Comparison of ENCODE assay signal across 13 mouse cellular contexts in genomic region chr3:89187197-89187596, GRCm38 (mm10). TPM values are rescaled to one million over a fixed set of nuclear protein-coding genes. Genes with fewer than 3 reads are reported as not detected.
DNase-seq lines count a peak whose midpoint lies in the region; ATAC-seq and TF ChIP-seq lines count a peak whose summit lies in the region.
"Had no signal": no experiment of that assay in that cellular context is flagged by ENCODE, and none has a peak within 500 bp of the region (broad histone marks: within the 10 kb centered on the region; RNA-seq: fewer than 3 reads in every experiment).

No protein-coding gene starts in this region.

- no peak overlapping the region for H3K4me2 ChIP-seq in forebrain, embryonic 13.5 days
- H3K4me2 ChIP-seq in forebrain, embryonic 16.5 days (ENCODE audit: low read length): no peak overlapping the region

- no peaks in the 10 kb centered on the region for H3K27me3 ChIP-seq in forebrain, embryonic 13.5 days
- H3K27me3 ChIP-seq in forebrain, embryonic 16.5 days (replicated peaks; ENCODE audit: control insufficient read depth, insufficient read depth, low read length): no peaks in the 10 kb centered on the region
- no peaks in the 10 kb centered on the region for H3K27me3 ChIP-seq in megakaryocyte, embryonic 14.5 days (replicated peaks)
- no peaks in the 10 kb centered on the region for H3K27me3 ChIP-seq in ES-Bruce4 (ENCODE audit: control insufficient read depth, insufficient read depth, low read length, poor library complexity, severe bottlenecking)
- H3K27me3 ChIP-seq in small intestine, adult 2 months (ENCODE audit: control insufficient read depth, insufficient read depth, low read length): no peaks in the 10 kb centered on the region
- H3K27me3 ChIP-seq: CH12.LX had no signal

- no peak for TF ChIP-seq POLR2A in ES-Bruce4 (IDR thresholded peaks at IDR 0.05; ENCODE audit: insufficient read depth, low read length)
- no peak for TF ChIP-seq POLR2A in small intestine, adult 2 months (IDR thresholded peaks at IDR 0.05; ENCODE audit: low read depth, low read length)

- no peaks in the 10 kb centered on the region for H3K9me3 ChIP-seq in forebrain, embryonic 13.5 days (replicated peaks)
- H3K9me3 ChIP-seq in forebrain, embryonic 16.5 days (ENCODE audit: control insufficient read depth, low read length): no peaks in the 10 kb centered on the region
- no peaks in the 10 kb centered on the region for H3K9me3 ChIP-seq in megakaryocyte, embryonic 14.5 days
- H3K9me3 ChIP-seq in ES-Bruce4 (replicated peaks; ENCODE audit: control insufficient read depth, insufficient read depth, low read length, poor library complexity, severe bottlenecking): no peaks in the 10 kb centered on the region

- no peak for TF ChIP-seq EP300 in ES-Bruce4 (IDR thresholded peaks at IDR 0.05; ENCODE audit: insufficient read depth, low read depth, low read length)

- H3K9ac ChIP-seq in forebrain, embryonic 13.5 days: peak overlapping the region; percentile 46; the same call in 1 of the 2 replicates
- H3K9ac ChIP-seq in forebrain, embryonic 16.5 days (replicated peaks; ENCODE audit: low read depth, low read length): no peak overlapping the region
- H3K9ac ChIP-seq in ES-Bruce4 (ENCODE audit: low read depth, poor library complexity, severe bottlenecking): peak overlapping the region; percentile 29

- no peak overlapping the region for H3K4me3 ChIP-seq in forebrain, embryonic 13.5 days
- no peak overlapping the region for H3K4me3 ChIP-seq in forebrain, embryonic 16.5 days (replicated peaks; ENCODE audit: low read length)
- H3K4me3 ChIP-seq in megakaryocyte, embryonic 14.5 days (replicated peaks): peak overlapping the region; percentile 50
- H3K4me3 ChIP-seq in ES-Bruce4 (ENCODE audit: low read depth, low read length): peak overlapping the region; percentile 31; the same call in 1 of the 2 replicates
- H3K4me3 ChIP-seq in small intestine, adult 2 months (ENCODE audit: low read depth, low read length): peak overlapping the region; percentile 43

- H3K27ac ChIP-seq in forebrain, embryonic 13.5 days: no peak overlapping the region
- H3K27ac ChIP-seq in forebrain, embryonic 16.5 days (ENCODE audit: low read length): no peak overlapping the region
- H3K27ac ChIP-seq in ES-Bruce4 (ENCODE audit: insufficient read depth, low read length): no peak overlapping the region
- H3K27ac ChIP-seq in small intestine, adult 2 months (ENCODE audit: insufficient read depth, low read depth, low read length): peak overlapping the region; percentile 61

- peaks cover 33% of the 10 kb centered on the region for H3K4me1 ChIP-seq in forebrain, embryonic 13.5 days
- peaks cover 17% of the 10 kb centered on the region for H3K4me1 ChIP-seq in forebrain, embryonic 16.5 days (replicated peaks; ENCODE audit: control insufficient read depth, insufficient read depth, low read length)
- H3K4me1 ChIP-seq in megakaryocyte, embryonic 14.5 days: peaks cover 78% of the 10 kb centered on the region
- H3K4me1 ChIP-seq in ES-Bruce4 (ENCODE audit: control insufficient read depth, insufficient read depth, low read length): peaks cover 2% of the 10 kb centered on the region
- H3K4me1 ChIP-seq in small intestine, adult 2 months (ENCODE audit: control insufficient read depth, insufficient read depth, insufficient read length, low read length): peaks cover 4% of the 10 kb centered on the region; the same call in 1 of the 2 replicates

- no peak for DNase-seq in frontal cortex, postnatal 14 days (ENCODE audit: low spot score in 2 of 2)
- no peak for DNase-seq in layer of hippocampus, adult 11-12 months (ENCODE audit: low spot score)
- DNase-seq: heart, adult 11 months; layer of hippocampus, adult 9-11 months; lung, postnatal 4 days; right cerebral cortex, postnatal 25 days had no signal

- no peak for TF ChIP-seq CTCF in ES-Bruce4 (IDR thresholded peaks at IDR 0.05; ENCODE audit: low read depth, low read length)
- no peak for TF ChIP-seq CTCF in small intestine, adult 2 months (IDR thresholded peaks at IDR 0.05; ENCODE audit: extremely low read depth, insufficient read length, insufficient replicate concordance, low read depth, low read length)

- peaks cover 20% of the 10 kb centered on the region for H3K36me3 ChIP-seq in forebrain, embryonic 13.5 days (ENCODE audit: poor library complexity, severe bottlenecking)
- H3K36me3 ChIP-seq in forebrain, embryonic 16.5 days (ENCODE audit: control insufficient read depth, insufficient read depth): no peaks in the 10 kb centered on the region
- H3K36me3 ChIP-seq in megakaryocyte, embryonic 14.5 days (replicated peaks; ENCODE audit: low read length): peaks cover 48% of the 10 kb centered on the region
- no peaks in the 10 kb centered on the region for H3K36me3 ChIP-seq in ES-Bruce4 (ENCODE audit: control insufficient read depth, insufficient read depth, low read length, poor library complexity, severe bottlenecking)
- peaks cover 1% of the 10 kb centered on the region; the same call in 1 of the 2 replicates for H3K36me3 ChIP-seq in small intestine, adult 2 months (ENCODE audit: control insufficient read depth, insufficient read depth, low read length)

- ATAC-seq in forebrain, embryonic 13.5 days: no peak
- ATAC-seq in forebrain, embryonic 16.5 days: no peak
- ATAC-seq in megakaryocyte, adult 5-6 weeks (ENCODE audit: poor library complexity, severe bottlenecking): no peak

- WGBS in forebrain, embryonic 13.5 days: 21% methylated on average over 23 of the region's 23 CpGs
- 34% methylated on average over 23 of the region's 23 CpGs for WGBS in forebrain, embryonic 16.5 days
- 72% methylated on average over 23 of the region's 23 CpGs for WGBS in small intestine, adult 2 months

RNA-seq across cellular contexts. Expression of gene Fam189b, which starts 4.3 kb away (rescaled TPM):
- polyA plus RNA-seq in forebrain, embryonic 13.5 days (2015; fragmentation: Nextera tagmentation; extraction: Ambion mirVana): 15.1 and 23.0 TPM in 2 replicates
- polyA plus RNA-seq in forebrain, embryonic 16.5 days (2015; fragmentation: Nextera tagmentation; extraction: Ambion mirVana): 26.5 and 30.7 TPM in 2 replicates
- polyA plus RNA-seq in megakaryocyte, embryonic 14.5 days (2012; ENCODE audit: insufficient read depth, low replicate concordance): 23.3 and 39.8 TPM in 2 replicates
- 11.2 and 13.5 TPM in 2 replicates for total RNA-seq in megakaryocyte, adult 5-6 weeks (2015)
- 3.3 and 5.6 TPM in 2 replicates for total RNA-seq in megakaryocyte, adult 5-6 weeks (2017)
- polyA plus RNA-seq in ES-Bruce4 (2011; ENCODE audit: insufficient read depth, insufficient read length, low read depth, missing spikeins): 21.7 and 25.7 TPM in 2 replicates
- 14.0 and 19.4 TPM in 2 replicates for polyA plus RNA-seq in small intestine, adult 2 months (2012; rRNA removed)

RNA-seq across cellular contexts. Expression of gene Scamp3, which starts 9.9 kb away (rescaled TPM):
- polyA plus RNA-seq in forebrain, embryonic 13.5 days (2015; fragmentation: Nextera tagmentation; extraction: Ambion mirVana): 102 and 109 TPM in 2 replicates
- polyA plus RNA-seq in forebrain, embryonic 16.5 days (2015; fragmentation: Nextera tagmentation; extraction: Ambion mirVana): 125 and 128 TPM in 2 replicates
- 180 and 256 TPM in 2 replicates for polyA plus RNA-seq in megakaryocyte, embryonic 14.5 days (2012; ENCODE audit: insufficient read depth, low replicate concordance)
- 43.0 and 52.9 TPM in 2 replicates for total RNA-seq in megakaryocyte, adult 5-6 weeks (2015)
- 17.9 and 18.1 TPM in 2 replicates for total RNA-seq in megakaryocyte, adult 5-6 weeks (2017)
- polyA plus RNA-seq in ES-Bruce4 (2011; ENCODE audit: insufficient read depth, insufficient read length, low read depth, missing spikeins): 74.8 and 75.7 TPM in 2 replicates
- polyA plus RNA-seq in small intestine, adult 2 months (2012; rRNA removed): 57.0 and 96.1 TPM in 2 replicates

RNA-seq across cellular contexts. Expression of gene Gba, which starts 15.5 kb away (rescaled TPM):
- polyA plus RNA-seq in forebrain, embryonic 13.5 days (2015; fragmentation: Nextera tagmentation; extraction: Ambion mirVana): 34.6 and 36.3 TPM in 2 replicates
- 44.8 and 46.7 TPM in 2 replicates for polyA plus RNA-seq in forebrain, embryonic 16.5 days (2015; fragmentation: Nextera tagmentation; extraction: Ambion mirVana)
- 8.5 and 10.8 TPM in 2 replicates for polyA plus RNA-seq in megakaryocyte, embryonic 14.5 days (2012; ENCODE audit: insufficient read depth, low replicate concordance)
- total RNA-seq in megakaryocyte, adult 5-6 weeks (2015): 77.6 and 78.1 TPM in 2 replicates
- total RNA-seq in megakaryocyte, adult 5-6 weeks (2017): 71.1 and 79.5 TPM in 2 replicates
- polyA plus RNA-seq in ES-Bruce4 (2011; ENCODE audit: insufficient read depth, insufficient read length, low read depth, missing spikeins): 31.5 and 32.6 TPM in 2 replicates
- 37.1 and 70.6 TPM in 2 replicates for polyA plus RNA-seq in small intestine, adult 2 months (2012; rRNA removed)

RNA-seq across cellular contexts. Expression of gene Clk2, which starts 22.6 kb away (rescaled TPM):
- polyA plus RNA-seq in forebrain, embryonic 13.5 days (2015; fragmentation: Nextera tagmentation; extraction: Ambion mirVana): 25.0 and 26.2 TPM in 2 replicates
- 19.2 and 23.9 TPM in 2 replicates for polyA plus RNA-seq in forebrain, embryonic 16.5 days (2015; fragmentation: Nextera tagmentation; extraction: Ambion mirVana)
- polyA plus RNA-seq in megakaryocyte, embryonic 14.5 days (2012; ENCODE audit: insufficient read depth, low replicate concordance): 12.9 and 13.3 TPM in 2 replicates
- 38.1 and 38.4 TPM in 2 replicates for total RNA-seq in megakaryocyte, adult 5-6 weeks (2015)
- total RNA-seq in megakaryocyte, adult 5-6 weeks (2017): 47.1 and 48.5 TPM in 2 replicates
- polyA plus RNA-seq in ES-Bruce4 (2011; ENCODE audit: insufficient read depth, insufficient read length, low read depth, missing spikeins): 79.4 and 82.9 TPM in 2 replicates
- polyA plus RNA-seq in small intestine, adult 2 months (2012; rRNA removed): 20.6 and 27.7 TPM in 2 replicates

RNA-seq across cellular contexts. Expression of gene Hcn3, which starts 27.2 kb away (rescaled TPM):
- 19.0 and 19.6 TPM in 2 replicates for polyA plus RNA-seq in forebrain, embryonic 13.5 days (2015; fragmentation: Nextera tagmentation; extraction: Ambion mirVana)
- polyA plus RNA-seq in forebrain, embryonic 16.5 days (2015; fragmentation: Nextera tagmentation; extraction: Ambion mirVana): 34.0 and 39.6 TPM in 2 replicates
- polyA plus RNA-seq in megakaryocyte, embryonic 14.5 days (2012; ENCODE audit: insufficient read depth, low replicate concordance): 0.36 and 0.68 TPM in 2 replicates
- total RNA-seq in megakaryocyte, adult 5-6 weeks (2015): not detected in 2 replicates
- total RNA-seq in megakaryocyte, adult 5-6 weeks (2017): not detected in 2 replicates
- polyA plus RNA-seq in ES-Bruce4 (2011; ENCODE audit: insufficient read depth, insufficient read length, low read depth, missing spikeins): 2.2 and 4.7 TPM in 2 replicates
- polyA plus RNA-seq in small intestine, adult 2 months (2012; rRNA removed): 0.30 and 1.3 TPM in 2 replicates

Comparison
In these comparisons a context has a peak if more than half of its experiments do, and no peak if none do; other contexts are left out.
1. H3K4me3 ChIP-seq: peak in megakaryocyte, embryonic 14.5 days (single experiment), ES-Bruce4 (single experiment) and small intestine, adult 2 months (single experiment); none in forebrain, embryonic 13.5 days (single experiment) and forebrain, embryonic 16.5 days (single experiment).